Mouse (Mus musculus): Measurements from ENCODE around the gene Zranb1. TPM values are rescaled to one million over a fixed set of nuclear protein-coding genes. Genes with fewer than 3 reads are reported as not detected.
A peak's percentile ranks its signal among the peaks of the same experiment; 100 is the strongest.

The Zranb1 gene
- total and polyA plus RNA-seq, 3 experiments: 8.2 to 37.2 (median 31.5) TPM

DNA sequence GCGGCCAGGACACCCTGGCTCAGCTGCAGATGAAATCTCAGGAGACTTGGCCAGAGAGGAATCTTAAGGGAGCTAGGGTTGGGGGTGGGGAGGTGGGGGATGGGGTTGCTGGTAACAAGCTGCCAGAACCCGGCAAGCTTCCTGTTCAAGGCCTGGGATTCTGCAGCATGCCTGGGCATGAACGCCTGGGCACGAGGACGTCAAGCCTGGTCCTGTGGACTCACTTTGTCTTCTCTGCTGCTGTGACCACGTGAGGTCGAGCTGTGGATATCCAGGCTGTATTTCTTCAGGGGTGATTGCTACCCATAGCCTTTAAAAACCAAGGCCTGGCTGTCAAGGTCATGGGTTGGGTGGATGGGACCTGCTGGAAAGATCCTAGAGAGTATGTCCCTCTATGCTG lies 74.8 kb downstream of the Zranb1 start:
- peaks cover 14% of the 10 kb centered on the region for H3K4me1 ChIP-seq (ENCODE audit: control insufficient read depth, insufficient read depth, low read length)
- intact Hi-C loops (cut with DNase I): no loop called here
- WGBS: 67% methylated on average over 7 of the region's 7 CpGs
- H3K79me2 ChIP-seq (replicated peaks; ENCODE audit: control insufficient read depth, insufficient read depth, low read length): no peaks in the 10 kb centered on the region; the same call in none of the 2 replicates
- H3K27me3 ChIP-seq (ENCODE audit: control insufficient read depth, insufficient read depth, low read length): no peaks in the 10 kb centered on the region
- H3K36me3 ChIP-seq (ENCODE audit: control insufficient read depth, insufficient read depth, low read length): no peaks in the 10 kb centered on the region
- no peak overlapping the region for H3K27ac ChIP-seq
- H3K9ac ChIP-seq (ENCODE audit: low read depth, low read length): no peak overlapping the region
- DNase-seq: no peak
- no peak for TF ChIP-seq CTCF (IDR thresholded peaks at IDR 0.05)
- no peak for TF ChIP-seq POLR2A (IDR thresholded peaks at IDR 0.05; ENCODE audit: insufficient read depth, low read depth, low read length)
- no peak for TF ChIP-seq EP300 (IDR thresholded peaks at IDR 0.05; ENCODE audit: insufficient read depth, low read depth, low read length)
- no peak overlapping the region for H3K4me3 ChIP-seq

- TF ChIP-seq EP300 (IDR thresholded peaks at IDR 0.05; ENCODE audit: insufficient read depth, low read depth, low read length) (no peak), CTCF (IDR thresholded peaks at IDR 0.05) (no peak), POLR2A (IDR thresholded peaks at IDR 0.05; ENCODE audit: insufficient read depth, low read depth, low read length) (no peak)
- Histone ChIP-seq H3K4me1 (ENCODE audit: control insufficient read depth, insufficient read depth, low read length) (peaks cover 21% of the 10 kb centered on the region), H3K36me3 (ENCODE audit: control insufficient read depth, insufficient read depth, low read length) (peaks cover 5% of the 10 kb centered on the region), H3K9ac (ENCODE audit: low read depth, low read length) (no peak overlapping the region), H3K27ac (no peak overlapping the region), H3K79me2 (replicated peaks; ENCODE audit: control insufficient read depth, insufficient read depth, low read length) (no peaks in the 10 kb centered on the region; the same call in none of the 2 replicates), H3K27me3 (ENCODE audit: control insufficient read depth, insufficient read depth, low read length) (no peaks in the 10 kb centered on the region), H3K4me3 (no peak overlapping the region)
- 29% methylated on average over 11 of the region's 11 CpGs for WGBS
- DNase-seq: peak in 1 of 2 experiments; percentile 44
- intact Hi-C loops (cut with DNase I): no loop called here
These were observed 76.4 kb downstream of the Zranb1 start for GRCm38 (mm10) chr7:133007343-133007742.

GRCm38 (mm10) chr7:133008663-133009062 lies 77.7 kb downstream of the Zranb1 start:
- H3K27ac ChIP-seq: no peak overlapping the region
- no peak for TF ChIP-seq EP300 (IDR thresholded peaks at IDR 0.05; ENCODE audit: insufficient read depth, low read depth, low read length)
- no peak for TF ChIP-seq POLR2A (IDR thresholded peaks at IDR 0.05; ENCODE audit: insufficient read depth, low read depth, low read length)
- TF ChIP-seq CTCF (IDR thresholded peaks at IDR 0.05): no peak
- H3K27me3 ChIP-seq (ENCODE audit: control insufficient read depth, insufficient read depth, low read length): no peaks in the 10 kb centered on the region
- peaks cover 8% of the 10 kb centered on the region for H3K36me3 ChIP-seq (ENCODE audit: control insufficient read depth, insufficient read depth, low read length)
- H3K79me2 ChIP-seq (replicated peaks; ENCODE audit: control insufficient read depth, insufficient read depth, low read length): peaks cover 2% of the 10 kb centered on the region
- peaks cover 18% of the 10 kb centered on the region for H3K4me1 ChIP-seq (ENCODE audit: control insufficient read depth, insufficient read depth, low read length)
- DNase-seq: no peak
- 88% methylated on average over 4 of the region's 4 CpGs for WGBS
- H3K4me3 ChIP-seq: no peak overlapping the region
- no peak overlapping the region for H3K9ac ChIP-seq (ENCODE audit: low read depth, low read length)
- intact Hi-C loops (cut with DNase I): no loop called here

DNA sequence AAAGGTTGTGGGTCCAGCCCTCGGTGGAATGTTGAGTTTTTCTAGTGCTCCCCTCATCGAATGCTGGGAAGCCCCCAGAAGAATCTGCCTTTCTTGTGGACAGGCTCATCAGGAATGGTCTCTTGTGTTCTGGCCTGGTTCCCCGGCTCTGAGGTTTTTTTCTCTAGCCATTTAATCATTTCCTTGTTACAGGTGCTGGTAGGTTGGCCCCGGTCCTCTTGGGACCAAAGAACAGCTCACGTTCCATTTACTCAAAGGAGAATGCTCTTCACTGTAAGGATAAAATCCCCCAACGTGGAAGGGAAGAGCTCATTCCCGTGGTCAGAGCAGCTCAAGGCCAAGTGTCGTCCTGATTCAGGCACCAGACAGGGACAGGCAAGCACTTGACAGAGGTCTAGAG lies 78.7 kb downstream of the Zranb1 start:
- H3K4me1 ChIP-seq (ENCODE audit: control insufficient read depth, insufficient read depth, low read length): peaks cover 18% of the 10 kb centered on the region
- intact Hi-C loops (cut with DNase I): no loop called here
- no peaks in the 10 kb centered on the region for H3K27me3 ChIP-seq (ENCODE audit: control insufficient read depth, insufficient read depth, low read length)
- H3K27ac ChIP-seq: no peak overlapping the region
- TF ChIP-seq POLR2A (IDR thresholded peaks at IDR 0.05; ENCODE audit: insufficient read depth, low read depth, low read length): no peak
- TF ChIP-seq CTCF (IDR thresholded peaks at IDR 0.05): no peak
- no peak for TF ChIP-seq EP300 (IDR thresholded peaks at IDR 0.05; ENCODE audit: insufficient read depth, low read depth, low read length)
- DNase-seq: no peak
- WGBS: 81% methylated on average over 8 of the region's 8 CpGs
- no peak overlapping the region for H3K4me3 ChIP-seq
- H3K79me2 ChIP-seq (replicated peaks; ENCODE audit: control insufficient read depth, insufficient read depth, low read length): peaks cover 2% of the 10 kb centered on the region
- no peak overlapping the region for H3K9ac ChIP-seq (ENCODE audit: low read depth, low read length)
- H3K36me3 ChIP-seq (ENCODE audit: control insufficient read depth, insufficient read depth, low read length): peaks cover 8% of the 10 kb centered on the region

DNA sequence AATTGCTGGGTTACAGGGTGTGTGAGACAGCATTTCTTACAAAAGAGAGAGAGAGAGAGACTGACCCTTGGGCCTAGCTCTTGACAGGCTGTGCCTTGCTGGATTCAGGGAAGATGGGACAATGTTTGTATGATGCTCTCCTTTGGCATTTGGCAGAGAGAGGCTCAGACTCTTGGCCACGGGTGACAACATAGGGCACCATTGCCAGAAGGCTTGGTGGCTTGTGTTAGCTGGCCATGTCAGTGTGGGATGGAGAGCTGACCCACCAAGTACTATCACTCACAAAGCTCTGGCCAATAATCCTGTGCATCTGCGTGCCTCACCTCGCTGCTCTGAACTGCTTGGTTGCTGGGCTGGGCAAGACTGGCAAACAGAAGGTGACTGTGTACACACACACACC lies 79.5 kb downstream of the Zranb1 start:
- no peaks in the 10 kb centered on the region for H3K27me3 ChIP-seq (ENCODE audit: control insufficient read depth, insufficient read depth, low read length)
- H3K79me2 ChIP-seq (replicated peaks; ENCODE audit: control insufficient read depth, insufficient read depth, low read length): peaks cover 2% of the 10 kb centered on the region
- no peak for TF ChIP-seq CTCF (IDR thresholded peaks at IDR 0.05)
- TF ChIP-seq POLR2A (IDR thresholded peaks at IDR 0.05; ENCODE audit: insufficient read depth, low read depth, low read length): no peak
- no peak for TF ChIP-seq EP300 (IDR thresholded peaks at IDR 0.05; ENCODE audit: insufficient read depth, low read depth, low read length)
- intact Hi-C loops (cut with DNase I): no loop called here
- no peak overlapping the region for H3K27ac ChIP-seq
- H3K4me1 ChIP-seq (ENCODE audit: control insufficient read depth, insufficient read depth, low read length): peaks cover 19% of the 10 kb centered on the region
- WGBS: 89% methylated on average over 3 of the region's 3 CpGs
- peaks cover 8% of the 10 kb centered on the region for H3K36me3 ChIP-seq (ENCODE audit: control insufficient read depth, insufficient read depth, low read length)
- no peak for DNase-seq
- H3K9ac ChIP-seq (ENCODE audit: low read depth, low read length): no peak overlapping the region
- H3K4me3 ChIP-seq: no peak overlapping the region

GRCm38 (mm10) chr7:133011191-133011590 lies 80.2 kb downstream of the Zranb1 start:
- no peak overlapping the region for H3K27ac ChIP-seq
- H3K4me1 ChIP-seq (ENCODE audit: control insufficient read depth, insufficient read depth, low read length): peaks cover 20% of the 10 kb centered on the region
- H3K27me3 ChIP-seq (ENCODE audit: control insufficient read depth, insufficient read depth, low read length): no peaks in the 10 kb centered on the region
- TF ChIP-seq CTCF (IDR thresholded peaks at IDR 0.05): no peak
- TF ChIP-seq POLR2A (IDR thresholded peaks at IDR 0.05; ENCODE audit: insufficient read depth, low read depth, low read length): no peak
- no peak for TF ChIP-seq EP300 (IDR thresholded peaks at IDR 0.05; ENCODE audit: insufficient read depth, low read depth, low read length)
- peaks cover 2% of the 10 kb centered on the region for H3K79me2 ChIP-seq (replicated peaks; ENCODE audit: control insufficient read depth, insufficient read depth, low read length)
- peaks cover 8% of the 10 kb centered on the region for H3K36me3 ChIP-seq (ENCODE audit: control insufficient read depth, insufficient read depth, low read length)
- H3K9ac ChIP-seq (ENCODE audit: low read depth, low read length): no peak overlapping the region
- intact Hi-C loops (cut with DNase I): no loop called here
- no peak overlapping the region for H3K4me3 ChIP-seq
- peak in 1 of 2 experiments; percentile 23 for DNase-seq
- 25% methylated on average over 5 of the region's 5 CpGs for WGBS

Data from heart, adult 2 months (tissue).